Mouse (Mus musculus) activated CD4-positive, CD25-positive, alpha-beta regulatory T cell, adult 9 weeks (primary cell): ENCODE data around the gene Trim80. TPM values are rescaled to one million over a fixed set of nuclear protein-coding genes. Genes with fewer than 3 reads are reported as not detected.

Experiments used
- polyA plus RNA-seq: library from polyadenylated mRNA; unstranded; fragments of 100-300 nt; shearing (Covaris generic); gene quantifications from one replicate; pipeline ENCODE4 v1.2.1, GENCODE M21; 2017

The Trim80 gene
- polyA plus RNA-seq = 0.13 TPM

GRCm38 (mm10) chr11:115439906-115440595 is at the start of gene Trim80:
Gene Trim80, plus strand, starts transcription at chr11:115440545.

GRCm38 (mm10) chr11:115403338-115404124 is 36.8 kb upstream of the Trim80 start, which contains the start of gene Mrpl58:
Gene Mrpl58, plus strand, starts transcription at chr11:115403752.

GRCm38 (mm10) chr11:115419531-115420237 is 20.7 kb upstream of the Trim80 start, which contains the start of the genes Atp5h and Kctd2:
Gene Atp5h, minus strand, starts transcription at chr11:115419962.
Gene Kctd2, plus strand, starts transcription at chr11:115420128.

GRCm38 (mm10) chr11:115462243-115462891 is 22.0 kb downstream of the Trim80 start, which contains the start of gene Slc16a5:
Gene Slc16a5, plus strand, starts transcription at chr11:115462474.

GRCm38 (mm10) chr11:115475025-115475757 is 34.8 kb downstream of the Trim80 start, which contains the start of gene Armc7:
Gene Armc7, plus strand, starts transcription at chr11:115475667.

GRCm38 (mm10) chr11:115491356-115492083 is 51.2 kb downstream of the Trim80 start, which contains the start of gene Nt5c:
Gene Nt5c, minus strand, starts transcription at chr11:115491862.

Other genes starting within 250 kb of the Trim80 start
- not detected for gene Grin2c, start 173.3 kb upstream of the Trim80 start, polyA plus RNA-seq
- 37.9 TPM for gene Fdxr, start 163.5 kb upstream of the Trim80 start, polyA plus RNA-seq
- 1.2 TPM for gene Fads6, start 142.9 kb upstream of the Trim80 start, polyA plus RNA-seq
- gene Otop2, start 133.4 kb upstream of the Trim80 start, polyA plus RNA-seq = not detected
- gene Ush1g, start 118.5 kb upstream of the Trim80 start, polyA plus RNA-seq = not detected
- gene Otop3, start 105.8 kb upstream of the Trim80 start, polyA plus RNA-seq = not detected
- gene Hid1, start 72.8 kb upstream of the Trim80 start, polyA plus RNA-seq = 3.7 TPM
- gene Cdr2l, start 58.6 kb upstream of the Trim80 start, polyA plus RNA-seq = not detected
- 163 TPM for gene Mrpl58, start 36.8 kb upstream of the Trim80 start, polyA plus RNA-seq
- 739 TPM for gene Atp5h, start 20.6 kb upstream of the Trim80 start, polyA plus RNA-seq
- gene Kctd2, start 20.4 kb upstream of the Trim80 start, polyA plus RNA-seq = 3.2 TPM
- 6.2 TPM for gene Slc16a5, start 21.9 kb downstream of the Trim80 start, polyA plus RNA-seq
- 90.8 TPM for gene Armc7, start 35.1 kb downstream of the Trim80 start, polyA plus RNA-seq
- gene Nt5c, start 51.3 kb downstream of the Trim80 start, polyA plus RNA-seq = 379 TPM
- 580 TPM for gene Jpt1, start 73.8 kb downstream of the Trim80 start, polyA plus RNA-seq
- 787 TPM for gene Sumo2, start 95.7 kb downstream of the Trim80 start, polyA plus RNA-seq
- gene Nup85, start 123.9 kb downstream of the Trim80 start, polyA plus RNA-seq = 81.5 TPM
- 61.6 TPM for gene Mrps7, start 163.4 kb downstream of the Trim80 start, polyA plus RNA-seq
- 61.9 TPM for gene Gga3, start 163.5 kb downstream of the Trim80 start, polyA plus RNA-seq
- gene Mif4gd, start 172.4 kb downstream of the Trim80 start, polyA plus RNA-seq = 204 TPM
- 76.3 TPM for gene Slc25a19, start 187.8 kb downstream of the Trim80 start, polyA plus RNA-seq